Mouse (Mus musculus) forebrain, embryonic 14.5 days (tissue): ENCODE measurements around the gene Myh14. TPM values are rescaled to one million over a fixed set of nuclear protein-coding genes. Genes with fewer than 3 reads are reported as not detected.
A peak's percentile ranks its signal among the peaks of the same experiment; 100 is the strongest.

Source experiments
- ATAC-seq: fragments of 200-750 bp; cut with Nextera tagmentation; 2 replicates; pipeline ENCODE4 v1.8.0; 2017; ENCODE audit warnings: mild to moderate bottlenecking, moderate library complexity
- DNase-seq: peaks from one replicate; pipeline ENCODE4 v3.0.0-alpha.2; 2015; ENCODE audit warnings: low spot score
- H3K27ac ChIP-seq: fragments of 300-500 bp; sonication (generic); 2 replicates; pipeline ENCODE4 v1.5.1; 2014; ENCODE audit warnings: low read depth, mild to moderate bottlenecking, control low read depth, low read length, moderate library complexity
- H3K27me3 ChIP-seq: fragments of 300-500 bp; sonication (generic); replicated peaks from 2 replicates; pipeline ENCODE4 v1.6.1; 2014; ENCODE audit warnings: low read length, control low read depth, mixed read lengths; ENCODE audit not compliant: control insufficient read depth, insufficient read depth
- H3K36me3 ChIP-seq: fragments of 300-500 bp; sonication (generic); 2 replicates; pipeline ENCODE4 v1.6.1; 2014; ENCODE audit warnings: low read length, control low read depth; ENCODE audit not compliant: control insufficient read depth, insufficient read depth
- H3K4me1 ChIP-seq: fragments of 300-500 bp; sonication (generic); 2 replicates; pipeline ENCODE4 v1.6.1; 2014; ENCODE audit warnings: antibody characterized with exemption, low read length, control low read depth; ENCODE audit not compliant: control insufficient read depth, insufficient read depth
- H3K4me2 ChIP-seq: fragments of 300-500 bp; sonication (generic); 2 replicates; pipeline ENCODE4 v1.6.1; 2014; ENCODE audit warnings: mild to moderate bottlenecking, control low read depth, low read length
- H3K4me3 ChIP-seq: fragments of 300-500 bp; sonication (generic); 2 replicates; pipeline ENCODE4 v1.5.1; 2014; ENCODE audit warnings: low read depth, low read length, control low read depth
- H3K9ac ChIP-seq: fragments of 300-500 bp; sonication (generic); 2 replicates; pipeline ENCODE4 v1.6.1; 2014; ENCODE audit warnings: mild to moderate bottlenecking, low read length, control low read depth, moderate library complexity
- H3K9me3 ChIP-seq: fragments of 300-500 bp; sonication (generic); replicated peaks from 2 replicates; pipeline ENCODE4 v1.6.1; 2016; ENCODE audit warnings: low read length, control low read depth, mixed read lengths; ENCODE audit not compliant: control insufficient read depth
- WGBS: fragments of 180-500 bp; shearing (Covaris S2); extraction: QIAGEN DNeasy Blood & Tissue Kit; methylation state at CpG from one replicate; pipeline ENCODE4 v1.1.7; 2014; 5-methylcytosine and 5-hydroxymethylcytosine counted together
- polyA plus RNA-seq: library from polyadenylated mRNA; unstranded; fragments of >200 nt; fragmentation: Nextera tagmentation; extraction: Ambion mirVana; gene quantifications from 2 replicates; pipeline ENCODE4 v1.2.1, GENCODE M21; 2014

Myh14 gene
- polyA plus RNA-seq, 1 experiment from 2014 or later = 1.1 TPM

GRCm38 (mm10) chr7:44605436-44605835, 65.2 kb downstream of the Myh14 start:
- H3K4me2 ChIP-seq = no peak overlapping the region
- no peaks in the 10 kb centered on the region for H3K36me3 ChIP-seq
- ATAC-seq = no peak
- WGBS = 31% methylated on average over 7 of the region's 7 CpGs
- no peaks in the 10 kb centered on the region for H3K9me3 ChIP-seq
- H3K4me1 ChIP-seq = peaks cover 4% of the 10 kb centered on the region; the same call in 1 of the 2 replicates
- H3K27ac ChIP-seq = no peak overlapping the region
- H3K4me3 ChIP-seq = no peak overlapping the region
- H3K27me3 ChIP-seq = peaks cover 36% of the 10 kb centered on the region
- no peak overlapping the region for H3K9ac ChIP-seq
- DNase-seq = no peak

DNA sequence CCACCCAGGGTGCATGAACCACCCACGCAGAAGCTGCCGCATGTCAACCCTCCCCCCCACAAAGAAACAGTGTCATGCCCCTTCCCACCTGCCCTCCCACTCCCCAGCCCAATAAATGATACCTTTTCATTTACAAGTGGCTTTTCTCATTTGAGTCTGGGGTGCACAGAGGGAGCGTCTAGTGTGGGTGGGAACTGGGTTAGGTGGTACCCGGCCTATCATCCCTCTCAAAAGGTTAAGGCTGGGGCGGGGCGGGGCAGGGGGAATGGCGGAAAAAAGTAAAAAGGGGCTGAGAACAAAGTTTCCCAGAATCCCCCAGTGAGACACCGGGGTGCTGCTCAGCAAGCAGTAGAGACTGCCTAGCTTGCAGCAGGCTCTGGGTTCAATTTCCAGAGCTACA, 66.0 kb downstream of the Myh14 start:
- peak overlapping the region; percentile 45 for H3K4me2 ChIP-seq
- H3K4me3 ChIP-seq = 0 out of 2 replicates have a peak overlapping the region, but pooled peaks have one; percentile 21
- 0% methylated on average over 8 of the region's 8 CpGs for WGBS
- no peaks in the 10 kb centered on the region for H3K9me3 ChIP-seq
- H3K4me1 ChIP-seq = peaks cover 4% of the 10 kb centered on the region; the same call in 1 of the 2 replicates
- H3K27me3 ChIP-seq = peaks cover 36% of the 10 kb centered on the region
- no peak overlapping the region for H3K9ac ChIP-seq
- H3K27ac ChIP-seq = no peak overlapping the region
- DNase-seq (no peak), ATAC-seq (peak; percentile 15; the same call in 1 of the 2 replicates)
- H3K36me3 ChIP-seq = no peaks in the 10 kb centered on the region

DNA sequence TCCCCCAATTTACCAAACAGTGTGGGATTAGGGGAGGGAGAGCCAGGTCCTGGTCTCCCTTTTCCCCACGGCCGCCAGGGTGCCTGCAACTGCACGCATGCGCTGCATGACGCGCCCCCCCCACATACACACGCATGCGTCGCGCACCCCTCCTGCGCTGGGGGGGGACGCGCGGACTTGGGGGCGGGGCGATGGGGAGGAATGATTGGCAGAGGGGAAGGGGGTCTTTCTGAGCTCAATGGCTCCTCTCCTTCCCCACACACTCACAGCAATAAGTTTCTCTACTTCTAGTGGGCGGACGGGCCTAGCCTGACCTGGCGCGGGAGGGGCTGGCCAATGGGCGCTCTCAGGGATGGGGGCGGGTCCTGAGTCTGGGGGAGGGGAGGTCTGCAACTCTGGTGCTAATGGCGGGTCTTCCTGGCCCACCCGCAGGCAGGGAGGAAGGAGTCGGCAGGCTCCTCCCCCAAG, 66.5 kb downstream of the Myh14 start:
- Histone ChIP-seq H3K27ac (no peak overlapping the region), H3K9me3 (no peaks in the 10 kb centered on the region), H3K9ac (peak overlapping the region; percentile 32; the same call in 1 of the 2 replicates), H3K36me3 (no peaks in the 10 kb centered on the region), H3K4me1 (peaks cover 4% of the 10 kb centered on the region; the same call in 1 of the 2 replicates), H3K4me3 (peak overlapping the region; percentile 21), H3K27me3 (peaks cover 36% of the 10 kb centered on the region), H3K4me2 (peak overlapping the region; percentile 45)
- DNase-seq (peak; percentile 59), ATAC-seq (peak; percentile 63)
- WGBS = 2% methylated on average over 25 of the region's 25 CpGs

GRCm38 (mm10) chr7:44603186-44603855, 67.3 kb downstream of the Myh14 start:
- no peak overlapping the region for H3K27ac ChIP-seq
- no peak overlapping the region for H3K9ac ChIP-seq
- H3K4me3 ChIP-seq = no peak overlapping the region
- H3K36me3 ChIP-seq = no peaks in the 10 kb centered on the region
- WGBS = 2% methylated on average over 20 of the region's 20 CpGs
- peaks cover 4% of the 10 kb centered on the region; the same call in 1 of the 2 replicates for H3K4me1 ChIP-seq
- H3K27me3 ChIP-seq = peaks cover 36% of the 10 kb centered on the region
- no peaks in the 10 kb centered on the region for H3K9me3 ChIP-seq
- DNase-seq (no peak), ATAC-seq (no peak)
- H3K4me2 ChIP-seq = no peak overlapping the region

DNA sequence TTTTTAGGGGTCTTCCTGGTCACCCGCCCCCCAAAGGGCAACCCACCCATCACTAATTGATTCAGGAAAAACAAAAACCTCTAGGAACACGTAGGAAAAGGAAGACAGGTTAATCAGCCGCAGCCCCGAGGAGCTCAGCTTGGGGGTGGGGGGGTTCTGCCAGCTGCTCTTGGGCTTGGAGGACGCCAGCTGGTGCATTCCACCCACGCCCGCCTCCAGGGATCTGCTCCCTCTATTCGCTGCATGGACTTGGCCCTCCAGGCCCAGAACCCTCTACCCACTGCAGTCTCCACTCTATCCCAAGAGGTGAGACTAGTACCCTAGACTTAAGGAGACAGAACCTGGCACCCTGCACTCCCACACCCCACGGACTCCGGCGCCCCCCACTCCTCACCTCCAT, 68.2 kb downstream of the Myh14 start:
- no peaks in the 10 kb centered on the region for H3K36me3 ChIP-seq
- 21% methylated on average over 11 of the region's 11 CpGs for WGBS
- DNase-seq (peak; percentile 61), ATAC-seq (peak; percentile 37)
- no peak overlapping the region for H3K4me3 ChIP-seq
- no peak overlapping the region for H3K9ac ChIP-seq
- peak overlapping the region; percentile 8; the same call in 1 of the 2 replicates for H3K4me2 ChIP-seq
- peaks cover 4% of the 10 kb centered on the region; the same call in 1 of the 2 replicates for H3K4me1 ChIP-seq
- H3K9me3 ChIP-seq = no peaks in the 10 kb centered on the region
- H3K27ac ChIP-seq = no peak overlapping the region
- peaks cover 35% of the 10 kb centered on the region for H3K27me3 ChIP-seq

- Histone ChIP-seq H3K9me3 (no peaks in the 10 kb centered on the region), H3K9ac (peak overlapping the region; percentile 21; the same call in 1 of the 2 replicates), H3K4me3 (no peak overlapping the region), H3K36me3 (no peaks in the 10 kb centered on the region), H3K27me3 (peaks cover 28% of the 10 kb centered on the region), H3K27ac (no peak overlapping the region), H3K4me2 (no peak overlapping the region), H3K4me1 (peaks cover 4% of the 10 kb centered on the region; the same call in 1 of the 2 replicates)
- DNase-seq (no peak), ATAC-seq (no peak)
- 13% methylated on average over 19 of the region's 19 CpGs for WGBS
Observed at GRCm38 (mm10) chr7:44601646-44602045, 69.0 kb downstream of the Myh14 start.

DNA sequence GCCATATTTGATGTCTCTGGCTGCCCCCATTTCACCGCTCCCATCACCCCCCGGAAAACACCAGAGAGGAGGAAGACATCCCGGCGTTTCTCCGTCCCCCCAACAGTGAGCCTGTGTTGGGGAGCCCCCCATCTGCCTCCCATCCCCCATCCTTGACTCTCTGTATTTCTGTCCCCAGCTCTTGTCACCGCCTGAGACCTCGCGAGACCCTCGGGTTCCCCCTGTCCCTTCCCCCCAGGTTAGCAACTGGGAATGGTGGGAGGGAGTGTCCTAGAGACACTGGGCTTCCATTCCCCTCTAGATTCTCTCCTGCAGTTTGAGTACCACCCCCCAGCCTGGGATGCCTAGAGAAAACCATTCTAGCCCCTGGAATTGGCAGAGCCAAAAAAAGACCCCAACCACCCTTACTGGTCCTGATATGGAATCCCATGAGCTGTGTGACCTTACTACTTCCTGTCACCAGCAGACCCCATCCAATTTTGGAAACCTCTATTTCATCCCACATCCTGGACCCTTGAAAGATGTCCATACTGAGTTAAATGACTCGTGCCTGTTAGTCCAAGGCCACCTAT, 69.9 kb downstream of the Myh14 start:
- Histone ChIP-seq H3K9ac (no peak overlapping the region), H3K4me1 (peaks cover 4% of the 10 kb centered on the region; the same call in 1 of the 2 replicates), H3K4me3 (no peak overlapping the region), H3K4me2 (no peak overlapping the region), H3K27me3 (peaks cover 20% of the 10 kb centered on the region; the same call in 1 of the 2 replicates), H3K36me3 (no peaks in the 10 kb centered on the region), H3K27ac (no peak overlapping the region), H3K9me3 (no peaks in the 10 kb centered on the region)
- DNase-seq (no peak), ATAC-seq (no peak)
- 84% methylated on average over 9 of the region's 10 CpGs for WGBS

DNA sequence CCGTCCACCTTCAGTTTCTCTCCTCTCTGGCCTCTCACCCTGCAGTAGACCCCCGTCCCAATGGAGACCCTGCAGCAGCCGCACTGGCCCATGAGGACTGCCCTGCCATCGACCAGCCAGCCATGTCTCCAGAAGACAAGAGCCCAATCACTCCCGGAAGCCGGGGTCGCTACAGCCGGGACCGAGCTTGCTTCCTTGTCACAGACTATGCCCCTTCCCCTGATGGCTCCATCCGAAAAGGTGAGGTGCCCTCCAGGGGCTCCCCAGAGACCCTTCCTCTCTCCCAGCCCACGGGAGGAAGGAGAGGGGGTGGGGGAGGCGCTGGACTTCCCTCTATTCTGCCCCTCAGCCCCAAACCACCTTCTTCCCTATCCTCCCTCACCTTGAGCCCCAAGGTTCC, 72.3 kb downstream of the Myh14 start:
- H3K9ac ChIP-seq = no peak overlapping the region
- H3K9me3 ChIP-seq = no peaks in the 10 kb centered on the region
- peaks cover 15% of the 10 kb centered on the region for H3K27me3 ChIP-seq
- H3K36me3 ChIP-seq = no peaks in the 10 kb centered on the region
- H3K4me2 ChIP-seq = no peak overlapping the region
- H3K27ac ChIP-seq = no peak overlapping the region
- peaks cover 15% of the 10 kb centered on the region; the same call in 1 of the 2 replicates for H3K4me1 ChIP-seq
- no peak overlapping the region for H3K4me3 ChIP-seq
- ATAC-seq (no peak), DNase-seq (no peak)
- WGBS = 88% methylated on average over 10 of the region's 12 CpGs

- ATAC-seq (no peak), DNase-seq (no peak)
- H3K9me3 ChIP-seq = no peaks in the 10 kb centered on the region
- H3K4me1 ChIP-seq = peaks cover 20% of the 10 kb centered on the region; the same call in 1 of the 2 replicates
- H3K4me2 ChIP-seq = no peak overlapping the region
- H3K36me3 ChIP-seq = no peaks in the 10 kb centered on the region
- H3K27me3 ChIP-seq = peaks cover 22% of the 10 kb centered on the region
- H3K9ac ChIP-seq = no peak overlapping the region
- H3K27ac ChIP-seq = no peak overlapping the region
- H3K4me3 ChIP-seq = no peak overlapping the region
- WGBS = 92% methylated on average over 4 of the region's 4 CpGs
Observed at GRCm38 (mm10) chr7:44597666-44598065, 73.0 kb downstream of the Myh14 start.
